Mouse (Mus musculus) layer of hippocampus, postnatal 25 days (tissue): ENCODE results near the gene Abcb11. TPM values are rescaled to one million over a fixed set of nuclear protein-coding genes. Genes with fewer than 3 reads are reported as not detected.

ENCODE experiments used
- DNase-seq, 2 experiments: peaks; one replicate each; pipeline ENCODE4 v3.0.0; 2022; ENCODE audit warnings: mixed read lengths in 2 of 2, low spot score in 1 of 2; ENCODE audit errors: extremely low spot score in 1 of 2
- total RNA-seq, 2 experiments: library from RNA; stranded (reverse); gene quantifications; 2 replicates each; pipeline ENCODE4 v1.2.3; 2021

Gene Abcb11
- total RNA-seq, 2 experiments from 2014 or later = 0.07 TPM; not detected in 1

GRCm38 (mm10) chr2:69193555-69193954 lies 148.9 kb downstream of the Abcb11 start:
- no peak for DNase-seq

- no peak for DNase-seq
These were observed 151.4 kb downstream of the Abcb11 start for GRCm38 (mm10) chr2:69191059-69191458.

GRCm38 (mm10) chr2:69189222-69189621 lies 153.2 kb downstream of the Abcb11 start:
- DNase-seq = no peak

- DNase-seq = no peak
These were observed 153.7 kb downstream of the Abcb11 start for GRCm38 (mm10) chr2:69188732-69189131.

Other genes with a start within 250 kb of the Abcb11 start
- 1 to 10 TPM; 3.3 to 4.2 TPM for gene Nostrin, start 206.8 kb downstream of the Abcb11 start, total RNA-seq
- gene Spc25, start 136.4 kb downstream of the Abcb11 start, total RNA-seq = 1 to 10 TPM; 1.1 to 1.4 TPM
- not detected for gene G6pc2, start 131.5 kb downstream of the Abcb11 start, total RNA-seq
- gene Dhrs9, start 37.8 kb upstream of the Abcb11 start, total RNA-seq = not detected
- gene Lrp2, start 243.4 kb upstream of the Abcb11 start, total RNA-seq = under 1 TPM; 0.37 to 0.68 TPM